Mouse (Mus musculus) adrenal gland, postnatal 36 days (tissue): ENCODE data around the gene Ttyh3. TPM values are rescaled to one million over a fixed set of nuclear protein-coding genes. Genes with fewer than 3 reads are reported as not detected.

ENCODE experiments used
- DNase-seq, 2 experiments: peaks; one replicate each; pipeline ENCODE4 v3.0.0; 2021; ENCODE audit warnings: mixed read lengths in 1 of 2
- total RNA-seq, 2 experiments: library from RNA; stranded (reverse); gene quantifications; 2 replicates each; pipeline ENCODE4 v1.2.3; 2021

Ttyh3 gene
- total RNA-seq, 2 experiments from 2014 or later: 42.4 to 108 TPM

GRCm38 (mm10) chr5:140628995-140629394 is 19.8 kb downstream of the Ttyh3 start:
- no peak for DNase-seq

- no peak for DNase-seq
These were observed 21.3 kb downstream of the Ttyh3 start for GRCm38 (mm10) chr5:140627580-140627979.

GRCm38 (mm10) chr5:140624961-140625360 is 23.9 kb downstream of the Ttyh3 start:
- DNase-seq: no peak

GRCm38 (mm10) chr5:140624238-140624637 is 24.6 kb downstream of the Ttyh3 start:
- no peak for DNase-seq

- DNase-seq: no peak
These were observed 25.0 kb downstream of the Ttyh3 start for GRCm38 (mm10) chr5:140623791-140624190.

GRCm38 (mm10) chr5:140622978-140623670 is 25.7 kb downstream of the Ttyh3 start:
- no peak for DNase-seq

- DNase-seq: peak; percentile 66
These were observed 27.3 kb downstream of the Ttyh3 start for GRCm38 (mm10) chr5:140621517-140621916.

GRCm38 (mm10) chr5:140621092-140621491 is 27.7 kb downstream of the Ttyh3 start:
- DNase-seq: no peak

GRCm38 (mm10) chr5:140619895-140620736 is 28.7 kb downstream of the Ttyh3 start:
- no peak for DNase-seq

GRCm38 (mm10) chr5:140619151-140619771 is 29.6 kb downstream of the Ttyh3 start:
- peak; percentile 74 to 86 for DNase-seq

- DNase-seq: peak; percentile 44 to 58
These were observed 31.1 kb downstream of the Ttyh3 start for GRCm38 (mm10) chr5:140617714-140618113.

- peak; percentile 50 to 72 for DNase-seq
These were observed 32.1 kb downstream of the Ttyh3 start for GRCm38 (mm10) chr5:140616691-140617090.

- DNase-seq: no peak
These were observed 32.7 kb downstream of the Ttyh3 start for GRCm38 (mm10) chr5:140616110-140616503.

- no peak for DNase-seq
These were observed 33.3 kb downstream of the Ttyh3 start for GRCm38 (mm10) chr5:140615321-140616109.

GRCm38 (mm10) chr5:140614837-140615236 is 34.0 kb downstream of the Ttyh3 start:
- DNase-seq: no peak

GRCm38 (mm10) chr5:140614141-140614540 is 34.7 kb downstream of the Ttyh3 start:
- no peak for DNase-seq

- no peak for DNase-seq
These were observed 36.6 kb downstream of the Ttyh3 start for GRCm38 (mm10) chr5:140612191-140612590.

- DNase-seq: no peak
These were observed 37.1 kb downstream of the Ttyh3 start for GRCm38 (mm10) chr5:140611611-140612185.

GRCm38 (mm10) chr5:140611021-140611583 is 37.7 kb downstream of the Ttyh3 start:
- peak; percentile 91 to 94 for DNase-seq

- DNase-seq: peak; percentile 48 to 74
These were observed 38.4 kb downstream of the Ttyh3 start for GRCm38 (mm10) chr5:140610273-140611011.
